Mouse (Mus musculus) left cerebral cortex, postnatal 10 days (tissue): ENCODE data around the gene Soga1. TPM values are rescaled to one million over a fixed set of nuclear protein-coding genes. Genes with fewer than 3 reads are reported as not detected.

Source experiments
- DNase-seq, 2 experiments: peaks; one replicate each; pipeline ENCODE4 v3.0.0; 2021 to 2022; ENCODE audit warnings: low spot score in 2 of 2, mixed read lengths in 1 of 2; ENCODE audit errors: extremely low spot score in 1 of 2
- intact Hi-C: fragments of 180-260 bp; cut with DNase I; formaldehyde crosslinking; loops from one replicate; pipeline ENCODE4 v1.15.1; 2025
- total RNA-seq, 2 experiments: library from RNA; stranded (reverse); gene quantifications; 2 replicates each; pipeline ENCODE4 v1.2.3; 2021

Soga1 gene
- total RNA-seq: 10 to 100 TPM; 61.2 to 61.4 TPM

GRCm38 (mm10) chr2:157078793-157079700 lies at the start of gene Soga1:
Gene Soga1 (minus strand): TSS chr2:157079254.
- intact Hi-C loops: loop anchor here (5.0 kb wide), 1 partner anchor 37 kb away; no protein-coding TSS in a partner anchor
- peak; percentile 73 to 94 for DNase-seq

GRCm38 (mm10) chr2:157128072-157128471 lies 49.0 kb upstream of the Soga1 start:
- peak in 1 of 2 experiments; percentile 41 for DNase-seq
- intact Hi-C loops: loop anchor here (5.0 kb wide), 1 partner anchor 129 kb away; no protein-coding TSS in a partner anchor

GRCm38 (mm10) chr2:157127370-157127769 lies 48.3 kb upstream of the Soga1 start:
- intact Hi-C loops: loop anchor here (5.0 kb wide), 1 partner anchor 130 kb away; no protein-coding TSS in a partner anchor

GRCm38 (mm10) chr2:157125246-157125645 lies 46.2 kb upstream of the Soga1 start:
- no peak for DNase-seq
- intact Hi-C loops: loop anchor here (5.0 kb wide), 1 partner anchor 132 kb away; no protein-coding TSS in a partner anchor

More at GRCm38 (mm10) chr2:157127370-157127769, 48.3 kb upstream of the Soga1 start:
- no peak for DNase-seq

GRCm38 (mm10) chr2:157121766-157122165 lies 42.7 kb upstream of the Soga1 start:
- intact Hi-C loops: no loop called here
- no peak for DNase-seq

- DNase-seq: no peak
- intact Hi-C loops: no loop called here
Measured at GRCm38 (mm10) chr2:157119075-157119474, 40.0 kb upstream of the Soga1 start.

GRCm38 (mm10) chr2:157118556-157118955 lies 39.5 kb upstream of the Soga1 start:
- DNase-seq: no peak
- intact Hi-C loops: no loop called here

GRCm38 (mm10) chr2:157116964-157117363 lies 37.9 kb upstream of the Soga1 start:
- intact Hi-C loops: no loop called here
- DNase-seq: no peak

GRCm38 (mm10) chr2:157108236-157108635 lies 29.2 kb upstream of the Soga1 start:
- DNase-seq: no peak
- intact Hi-C loops: no loop called here

- DNase-seq: no peak
- intact Hi-C loops: no loop called here
Measured at GRCm38 (mm10) chr2:157104454-157104853, 25.4 kb upstream of the Soga1 start.

- DNase-seq: no peak
- intact Hi-C loops: no loop called here
Measured at GRCm38 (mm10) chr2:157102256-157102655, 23.2 kb upstream of the Soga1 start.

GRCm38 (mm10) chr2:157101650-157102049 lies 22.6 kb upstream of the Soga1 start:
- intact Hi-C loops: no loop called here
- DNase-seq: no peak

- DNase-seq: no peak
- intact Hi-C loops: no loop called here
Measured at GRCm38 (mm10) chr2:157100319-157100605, 21.2 kb upstream of the Soga1 start.

GRCm38 (mm10) chr2:157099532-157100318 lies 20.7 kb upstream of the Soga1 start:
- no peak for DNase-seq
- intact Hi-C loops: loop anchor here (10.0 kb wide), 1 partner anchor 225 kb away; no protein-coding TSS in a partner anchor

- intact Hi-C loops: loop anchor here (10.0 kb wide), 1 partner anchor 220 kb away; no protein-coding TSS in a partner anchor
- DNase-seq: peak in 1 of 2 experiments; percentile 80
Measured at GRCm38 (mm10) chr2:157095005-157095755, 16.1 kb upstream of the Soga1 start.

GRCm38 (mm10) chr2:157092024-157092423 lies 13.0 kb upstream of the Soga1 start:
- intact Hi-C loops: loop anchor here (10.0 kb wide), 1 partner anchor 217 kb away; no protein-coding TSS in a partner anchor
- DNase-seq: peak in 1 of 2 experiments; percentile 74

GRCm38 (mm10) chr2:157087536-157088317 lies 8.7 kb upstream of the Soga1 start:
- no peak for DNase-seq
- intact Hi-C loops: no loop called here

GRCm38 (mm10) chr2:157086796-157087195 lies 7.7 kb upstream of the Soga1 start, which contains the start of gene Tldc2:
Gene Tldc2 (plus strand): TSS chr2:157087055.
- intact Hi-C loops: no loop called here
- DNase-seq: no peak
